Mouse (Mus musculus) heart, embryonic 13.5 days (tissue): ENCODE measurements around the gene Hddc2. TPM values are rescaled to one million over a fixed set of nuclear protein-coding genes. Genes with fewer than 3 reads are reported as not detected.
A peak's percentile ranks its signal among the peaks of the same experiment; 100 is the strongest.

ENCODE experiments used
- ATAC-seq: fragments of 200-750 bp; cut with Nextera tagmentation; 2 replicates; pipeline ENCODE4 v1.8.0; 2017; ENCODE audit warnings: moderate TSS enrichment; ENCODE audit not compliant: insufficient number of reproducible peaks, low FRiP score, low TSS enrichment; ENCODE audit errors: extremely low read depth
- H3K27ac ChIP-seq: fragments of 300-500 bp; sonication (generic); replicated peaks from 2 replicates; pipeline ENCODE4 v1.5.1; 2015; ENCODE audit warnings: moderate library complexity, mild to moderate bottlenecking, inconsistent platforms
- H3K27me3 ChIP-seq: fragments of 300-500 bp; sonication (generic); replicated peaks from 2 replicates; pipeline ENCODE4 v1.6.1; 2015; ENCODE audit warnings: mild to moderate bottlenecking, inconsistent platforms
- H3K36me3 ChIP-seq: fragments of 300-500 bp; sonication (generic); 2 replicates; pipeline ENCODE4 v1.6.1; 2015; ENCODE audit warnings: mild to moderate bottlenecking, inconsistent platforms
- H3K4me1 ChIP-seq: fragments of 300-500 bp; sonication (generic); 2 replicates; pipeline ENCODE4 v1.6.1; 2015; ENCODE audit warnings: inconsistent platforms
- H3K4me2 ChIP-seq: fragments of 300-500 bp; sonication (generic); 2 replicates; pipeline ENCODE4 v1.6.1; 2015; ENCODE audit warnings: inconsistent platforms, mild to moderate bottlenecking, moderate library complexity
- H3K4me3 ChIP-seq: fragments of 300-500 bp; sonication (generic); 2 replicates; pipeline ENCODE4 v1.5.1; 2015; ENCODE audit warnings: moderate library complexity, mild to moderate bottlenecking, inconsistent platforms
- H3K9ac ChIP-seq: fragments of 300-500 bp; sonication (generic); 2 replicates; pipeline ENCODE4 v1.6.1; 2015; ENCODE audit warnings: inconsistent platforms, mild to moderate bottlenecking, moderate library complexity
- H3K9me3 ChIP-seq: fragments of 300-500 bp; sonication (generic); 2 replicates; pipeline ENCODE4 v1.6.1; 2016; ENCODE audit warnings: inconsistent platforms
- WGBS: fragments of 180-500 bp; shearing (Covaris S2); methylation state at CpG from one replicate; pipeline ENCODE4 v1.1.7; 2015; ENCODE audit warnings: mixed read lengths; 5-methylcytosine and 5-hydroxymethylcytosine counted together
- polyA plus RNA-seq: library from polyadenylated mRNA; unstranded; fragments of >200 nt; fragmentation: Nextera tagmentation; extraction: Ambion mirVana; gene quantifications from 2 replicates; pipeline ENCODE4 v1.2.1, GENCODE M21; 2015

Gene Hddc2
- 49.4 and 50.2 TPM in 2 replicates for polyA plus RNA-seq

DNA sequence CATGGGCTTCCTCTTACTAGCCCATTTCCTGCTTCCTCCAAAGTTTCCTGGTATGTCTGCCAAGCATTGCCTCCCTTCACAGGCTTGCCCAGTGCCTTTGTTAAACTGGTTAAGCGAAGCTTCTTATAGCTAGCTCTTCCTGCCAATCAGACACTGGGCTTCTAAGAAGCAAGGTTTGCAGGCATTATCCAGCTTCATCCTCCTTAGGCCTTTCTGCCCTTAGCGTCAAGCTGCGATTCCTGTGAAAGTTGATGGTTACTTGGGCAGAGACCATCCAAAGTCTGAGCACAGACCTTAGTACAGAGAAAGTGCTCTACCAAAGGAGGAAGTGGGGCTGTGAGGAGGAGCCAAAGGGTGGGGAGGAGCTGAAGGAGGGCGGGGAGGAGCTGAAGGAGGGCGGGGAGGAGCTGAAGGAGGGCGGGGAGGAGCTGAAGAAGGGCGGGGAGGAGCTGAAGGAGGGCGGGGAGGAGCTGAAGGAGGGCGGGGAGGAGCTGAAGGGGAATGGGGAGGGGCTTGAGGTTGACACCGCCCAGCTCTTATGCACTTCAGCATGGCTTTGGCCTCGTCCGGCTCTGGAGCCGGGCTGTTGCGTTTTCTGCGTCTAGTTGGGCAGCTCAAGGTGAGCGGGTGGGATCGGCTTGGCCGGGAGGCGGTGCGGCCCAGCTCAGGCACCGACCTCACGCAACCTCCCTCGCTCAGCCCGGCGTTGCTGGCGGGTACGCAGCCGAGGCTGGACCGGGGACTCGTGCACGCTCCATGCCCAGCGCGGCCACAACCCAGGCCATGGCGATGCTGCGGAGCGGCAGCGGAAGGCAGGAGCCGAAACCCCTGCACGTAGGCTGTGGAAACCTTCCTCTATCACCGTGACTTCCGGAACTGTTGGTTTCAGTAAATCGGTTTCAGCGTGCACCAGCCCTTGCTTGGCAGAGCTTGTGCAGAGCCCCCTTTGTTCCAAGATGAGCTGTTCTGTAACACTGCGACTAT is at the start of gene Hddc2:
Gene Hddc2 (plus strand): TSS at position 519 of the 984 bp plus-strand sequence.
- H3K4me3 ChIP-seq: peak within 1 kb of the TSS; percentile 78
- H3K9ac ChIP-seq: peak within 1 kb of the TSS; percentile 86
- no peaks in the 10 kb centered on the region for H3K27me3 ChIP-seq
- H3K4me1 ChIP-seq: peaks cover 13% of the 10 kb centered on the region
- ATAC-seq: peak; percentile 88
- 3% methylated on average over 42 of the region's 44 CpGs for WGBS
- H3K36me3 ChIP-seq: peaks cover 22% of the 10 kb centered on the region
- peak within 1 kb of the TSS; percentile 78 for H3K4me2 ChIP-seq
- H3K9me3 ChIP-seq: no peaks in the 10 kb centered on the region
- H3K27ac ChIP-seq: peak within 1 kb of the TSS; percentile 87

DNA sequence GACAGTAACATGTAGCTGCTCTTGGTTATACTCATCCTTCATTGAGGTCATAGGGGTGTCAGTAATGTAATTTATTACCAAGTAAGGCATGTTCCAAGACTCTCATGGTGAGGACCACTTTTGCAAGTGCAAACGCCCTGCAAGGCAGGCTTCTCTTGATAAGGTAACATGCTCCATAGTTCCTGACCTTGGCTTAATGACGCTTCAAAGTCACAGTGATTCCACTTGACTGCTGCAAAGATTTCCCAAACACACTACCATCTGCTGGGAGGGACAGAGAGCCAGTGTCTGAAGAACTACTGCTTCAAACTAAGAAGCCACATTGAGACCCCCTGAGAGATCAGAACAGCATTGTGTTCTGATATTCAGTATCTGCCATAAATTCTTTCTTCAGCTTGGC is 40.4 kb upstream of the Hddc2 start:
- no peaks in the 10 kb centered on the region for H3K36me3 ChIP-seq
- H3K4me1 ChIP-seq: peaks cover 17% of the 10 kb centered on the region
- H3K27ac ChIP-seq: peak overlapping the region; percentile 86
- H3K4me3 ChIP-seq: no peak overlapping the region
- no peaks in the 10 kb centered on the region for H3K27me3 ChIP-seq
- H3K9me3 ChIP-seq: no peaks in the 10 kb centered on the region
- WGBS: 15% methylated on average over 2 of the region's 2 CpGs
- H3K9ac ChIP-seq: no peak overlapping the region
- H3K4me2 ChIP-seq: peak overlapping the region; percentile 20; the same call in 1 of the 2 replicates
- 0 out of 2 replicates have a peak, but pooled peaks have one; percentile 14 for ATAC-seq

DNA sequence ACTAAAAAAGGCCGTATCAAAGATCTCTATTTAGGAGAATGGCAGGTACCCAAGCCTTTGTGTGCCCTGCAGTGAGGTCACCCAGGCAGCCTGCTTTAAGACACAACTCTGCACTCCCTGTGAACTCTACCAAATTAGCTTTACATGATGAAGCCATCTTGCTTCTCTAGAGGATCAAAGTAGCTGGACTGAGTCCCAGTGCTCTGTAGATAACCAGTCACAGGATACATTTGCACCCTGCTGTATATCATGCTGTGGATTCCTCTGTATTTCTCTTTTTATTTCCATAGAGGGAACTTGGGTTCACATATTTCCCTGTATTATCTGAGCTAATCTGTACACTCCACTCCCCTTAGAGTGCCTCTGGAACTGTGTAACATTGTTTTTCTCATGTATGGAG is 40.0 kb upstream of the Hddc2 start:
- Histone ChIP-seq H3K4me3 (no peak overlapping the region), H3K4me1 (peaks cover 17% of the 10 kb centered on the region), H3K9ac (no peak overlapping the region), H3K27me3 (no peaks in the 10 kb centered on the region), H3K36me3 (no peaks in the 10 kb centered on the region), H3K27ac (peak overlapping the region; percentile 86), H3K9me3 (no peaks in the 10 kb centered on the region), H3K4me2 (peak overlapping the region; percentile 20; the same call in 1 of the 2 replicates)
- whole genome bisulfite sequencing: 18% methylated on average over 1 of the region's 1 CpGs
- peak; percentile 77 for ATAC-seq

DNA sequence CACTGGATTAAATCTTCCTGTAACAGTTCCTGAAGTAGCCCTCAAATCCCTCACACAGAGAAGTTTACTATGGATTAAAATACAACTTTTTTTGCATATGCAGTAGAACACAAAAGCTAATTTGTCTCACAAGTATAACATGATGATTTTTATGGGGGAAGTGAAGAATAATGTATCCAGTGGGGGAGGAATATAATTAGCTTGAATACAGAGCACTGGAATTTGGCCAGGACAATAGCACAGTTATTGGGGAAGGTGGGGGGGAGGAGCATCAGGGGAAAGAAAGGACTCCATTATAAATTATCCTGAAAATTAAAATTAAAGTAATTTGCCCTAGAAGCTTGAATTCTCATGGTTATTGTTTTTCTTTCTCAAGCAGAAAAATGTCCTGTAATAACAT is 25.4 kb upstream of the Hddc2 start:
- Histone ChIP-seq H3K4me3 (no peak overlapping the region), H3K4me2 (no peak overlapping the region), H3K36me3 (no peaks in the 10 kb centered on the region), H3K27ac (no peak overlapping the region), H3K9me3 (no peaks in the 10 kb centered on the region), H3K4me1 (0 out of 2 replicates have a peak, but pooled peaks cover 3% of the 10 kb centered on the region), H3K27me3 (no peaks in the 10 kb centered on the region), H3K9ac (no peak overlapping the region)
- ATAC-seq: no peak

DNA sequence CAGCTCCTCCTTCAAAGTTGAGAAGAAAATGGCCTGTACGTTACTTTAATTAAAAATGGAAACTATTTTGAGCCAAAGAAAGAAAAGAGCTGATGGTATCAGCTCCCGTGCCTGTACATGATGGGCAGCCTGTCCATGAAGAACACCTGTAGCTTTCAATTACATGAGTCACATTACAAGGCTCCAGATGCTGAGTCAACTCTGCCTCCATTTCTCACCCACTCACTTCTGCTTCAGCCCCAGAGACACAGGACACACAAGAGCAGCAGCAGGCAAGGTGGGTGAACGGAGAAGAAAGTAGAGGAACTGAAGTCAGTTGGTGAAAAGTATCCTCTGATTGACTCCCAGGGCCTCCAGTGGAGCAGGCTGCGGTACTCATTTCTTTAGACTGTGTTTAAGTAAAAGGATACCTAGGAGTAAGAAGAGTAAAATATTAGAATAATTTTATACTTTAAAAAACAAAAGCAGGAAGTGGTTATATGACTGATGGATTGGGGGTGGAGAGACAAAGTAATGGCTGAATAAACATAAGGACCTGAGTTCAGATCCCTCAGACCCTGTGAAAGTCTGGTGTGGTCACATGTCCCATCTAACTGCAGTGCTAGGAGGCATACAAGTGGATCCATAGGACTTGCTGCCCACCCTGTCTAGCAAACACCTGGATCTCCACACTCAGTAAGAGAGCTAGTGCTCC is 24.3 kb upstream of the Hddc2 start:
- Histone ChIP-seq H3K27me3 (no peaks in the 10 kb centered on the region), H3K4me1 (0 out of 2 replicates have a peak, but pooled peaks cover 3% of the 10 kb centered on the region), H3K4me2 (no peak overlapping the region), H3K36me3 (no peaks in the 10 kb centered on the region), H3K27ac (no peak overlapping the region), H3K9ac (no peak overlapping the region), H3K9me3 (no peaks in the 10 kb centered on the region), H3K4me3 (no peak overlapping the region)
- ATAC-seq: no peak
- WGBS: 74% methylated on average over 4 of the region's 4 CpGs

DNA sequence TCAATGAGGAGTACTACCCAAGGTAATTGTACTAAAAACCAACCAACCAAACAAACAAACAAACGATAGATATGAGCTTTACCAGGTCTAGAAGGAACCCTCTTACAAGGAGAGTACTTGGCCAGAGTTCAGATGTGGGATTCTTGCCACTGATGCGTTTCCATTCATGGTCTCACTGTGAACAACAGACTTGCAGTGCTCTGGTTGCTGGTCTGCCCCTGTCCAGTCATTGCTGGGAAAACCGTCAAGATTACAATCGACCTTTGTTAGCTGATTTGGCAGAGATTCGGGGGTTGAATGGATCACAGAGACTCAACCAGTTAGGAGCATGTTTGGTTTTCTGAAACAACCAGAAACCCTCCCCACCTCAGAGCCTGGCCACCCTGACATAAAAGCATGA is 17.5 kb upstream of the Hddc2 start:
- no peak overlapping the region for H3K4me3 ChIP-seq
- ATAC-seq: no peak
- WGBS: 51% methylated on average over 5 of the region's 5 CpGs
- no peaks in the 10 kb centered on the region for H3K27me3 ChIP-seq
- H3K9me3 ChIP-seq: no peaks in the 10 kb centered on the region
- peak overlapping the region; percentile 16 for H3K27ac ChIP-seq
- H3K36me3 ChIP-seq: no peaks in the 10 kb centered on the region
- H3K4me1 ChIP-seq: peaks cover 22% of the 10 kb centered on the region
- H3K9ac ChIP-seq: no peak overlapping the region
- H3K4me2 ChIP-seq: no peak overlapping the region

DNA sequence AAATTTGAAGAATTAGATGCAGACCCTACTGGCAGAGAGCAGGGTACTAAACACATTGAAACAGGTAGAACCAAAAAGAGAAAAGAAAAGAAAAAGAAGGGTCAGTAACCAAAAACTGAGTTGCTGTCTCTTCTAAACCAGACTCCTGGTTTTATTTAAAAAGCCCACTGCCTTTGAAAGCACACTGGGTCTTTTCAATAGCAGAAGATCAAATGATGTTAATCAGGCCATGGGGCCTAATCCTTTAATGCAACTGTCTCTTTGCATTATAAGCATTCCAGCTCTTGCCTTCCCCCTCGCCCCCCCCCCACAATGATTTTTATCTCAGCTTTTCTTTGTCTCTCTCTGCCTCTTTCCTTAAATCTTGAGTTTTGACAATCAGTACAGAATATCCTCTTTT is 16.7 kb upstream of the Hddc2 start:
- Histone ChIP-seq H3K36me3 (no peaks in the 10 kb centered on the region), H3K27me3 (no peaks in the 10 kb centered on the region), H3K9me3 (no peaks in the 10 kb centered on the region), H3K27ac (no peak overlapping the region), H3K4me2 (no peak overlapping the region), H3K9ac (no peak overlapping the region), H3K4me1 (peaks cover 22% of the 10 kb centered on the region), H3K4me3 (no peak overlapping the region)
- ATAC-seq: no peak
- WGBS: 64% methylated on average over 1 of the region's 1 CpGs

DNA sequence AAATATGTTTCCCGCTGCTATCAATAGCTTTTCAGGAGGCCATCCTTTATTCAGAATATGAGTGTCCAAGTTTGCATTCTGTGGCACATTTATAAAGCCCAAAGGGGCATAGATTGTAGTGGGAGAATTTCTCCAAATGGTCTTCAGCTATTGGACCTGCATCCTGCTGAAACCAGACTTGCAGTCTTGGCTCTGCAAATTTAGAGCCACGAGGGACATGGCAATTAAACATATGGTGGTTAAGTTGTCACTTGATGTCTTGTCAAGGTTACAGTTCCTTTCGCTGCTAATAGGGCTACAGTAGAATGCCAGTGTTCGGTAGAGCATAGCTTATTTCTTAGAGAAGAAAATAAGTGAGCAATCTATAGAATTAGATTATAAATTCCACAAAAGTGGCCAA is 16.1 kb upstream of the Hddc2 start:
- 73% methylated on average over 4 of the region's 4 CpGs for WGBS

DNA sequence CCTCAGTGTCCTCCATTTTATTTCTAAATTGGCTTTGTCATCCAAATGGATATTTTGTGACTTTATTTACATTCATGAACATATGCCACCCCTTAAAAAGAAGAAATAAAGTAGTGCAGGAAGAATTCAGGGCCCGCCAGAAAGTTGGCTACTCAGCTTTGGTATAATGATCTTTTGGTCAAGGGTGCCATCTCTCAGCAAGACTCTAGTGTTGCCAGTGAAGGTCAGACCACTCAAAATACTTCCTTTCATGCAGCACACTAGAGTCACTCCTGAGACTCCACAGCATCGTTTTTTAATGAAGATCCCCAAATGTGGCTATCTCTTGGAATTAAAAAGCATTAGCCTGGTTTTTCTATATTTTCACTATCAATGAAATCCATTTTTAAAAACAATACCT is 14.9 kb upstream of the Hddc2 start:
- Histone ChIP-seq H3K4me1 (peaks cover 22% of the 10 kb centered on the region), H3K27ac (no peak overlapping the region), H3K9me3 (no peaks in the 10 kb centered on the region), H3K4me2 (no peak overlapping the region), H3K9ac (no peak overlapping the region), H3K4me3 (no peak overlapping the region), H3K27me3 (0 out of 2 replicates have a peak, but pooled peaks cover 7% of the 10 kb centered on the region), H3K36me3 (no peaks in the 10 kb centered on the region)
- ATAC-seq: no peak
- 28% methylated on average over 2 of the region's 2 CpGs for WGBS

More for the DNA sequence above, 16.1 kb upstream of the Hddc2 start:
- Histone ChIP-seq H3K27ac (no peak overlapping the region), H3K4me3 (no peak overlapping the region), H3K4me2 (no peak overlapping the region), H3K9ac (no peak overlapping the region), H3K4me1 (peaks cover 22% of the 10 kb centered on the region), H3K27me3 (0 out of 2 replicates have a peak, but pooled peaks cover 4% of the 10 kb centered on the region), H3K36me3 (no peaks in the 10 kb centered on the region), H3K9me3 (no peaks in the 10 kb centered on the region)
- ATAC-seq: no peak

DNA sequence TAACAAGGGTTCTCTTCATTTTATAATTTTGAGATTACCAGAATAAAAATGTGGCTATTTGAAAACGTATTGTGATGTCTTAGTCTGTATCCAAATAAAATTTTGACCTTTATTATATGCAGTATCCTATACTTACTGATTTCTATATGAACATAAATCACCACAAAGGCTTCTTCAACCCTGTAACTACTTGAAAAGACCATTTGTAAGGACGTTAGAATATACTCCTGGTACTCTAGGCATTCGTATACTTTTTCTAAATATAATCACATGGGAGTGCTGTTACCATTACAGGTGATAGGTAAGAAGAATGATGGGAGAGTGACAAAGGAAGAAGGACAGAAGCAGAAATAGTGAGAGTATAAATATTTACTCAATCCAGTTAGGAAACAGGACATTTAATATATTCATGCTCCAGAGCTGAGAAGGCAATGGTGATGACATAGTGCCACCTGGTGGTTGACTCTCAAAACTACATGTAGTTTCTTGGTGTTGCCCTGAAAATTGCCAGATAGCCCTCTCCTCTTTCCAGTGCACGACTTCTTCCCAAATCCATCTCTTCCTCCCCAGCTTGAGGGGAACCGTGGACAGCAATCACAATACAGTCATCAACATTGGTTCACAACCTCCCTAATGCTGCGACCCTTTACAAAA is 14.1 kb upstream of the Hddc2 start:
- 34% methylated on average over 6 of the region's 6 CpGs for WGBS

DNA sequence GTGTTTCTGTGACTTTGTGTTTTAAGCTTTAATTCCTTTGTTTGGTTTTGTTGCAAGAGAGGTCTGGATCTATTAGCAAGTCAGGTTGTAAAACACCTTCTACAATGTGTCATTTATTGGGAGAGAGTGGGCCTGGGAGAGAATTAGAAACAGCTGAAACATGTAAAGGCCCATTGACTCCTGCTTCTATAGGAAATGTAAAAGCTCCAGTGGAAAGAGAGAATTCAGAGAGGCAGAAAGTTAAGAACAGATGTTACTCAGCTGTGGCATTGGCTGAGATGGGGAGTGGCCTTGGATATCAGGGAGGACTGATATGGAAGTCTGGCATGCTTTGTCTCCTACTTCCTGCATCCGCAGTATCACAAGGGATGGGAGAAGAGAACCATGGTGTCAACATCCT is 12.9 kb upstream of the Hddc2 start:
- no peaks in the 10 kb centered on the region for H3K9me3 ChIP-seq
- no peak overlapping the region for H3K4me3 ChIP-seq
- no peaks in the 10 kb centered on the region for H3K36me3 ChIP-seq
- H3K4me1 ChIP-seq: peaks cover 19% of the 10 kb centered on the region
- H3K27me3 ChIP-seq: 0 out of 2 replicates have a peak, but pooled peaks cover 7% of the 10 kb centered on the region
- H3K9ac ChIP-seq: no peak overlapping the region
- WGBS: 42% methylated on average over 1 of the region's 1 CpGs
- no peak for ATAC-seq
- H3K4me2 ChIP-seq: no peak overlapping the region
- no peak overlapping the region for H3K27ac ChIP-seq

More for the DNA sequence above, 14.1 kb upstream of the Hddc2 start:
- no peak overlapping the region for H3K9ac ChIP-seq
- H3K27me3 ChIP-seq: 0 out of 2 replicates have a peak, but pooled peaks cover 7% of the 10 kb centered on the region
- H3K4me3 ChIP-seq: no peak overlapping the region
- H3K27ac ChIP-seq: peak overlapping the region; percentile 42; the same call in 1 of the 2 replicates
- ATAC-seq: no peak
- H3K9me3 ChIP-seq: no peaks in the 10 kb centered on the region
- peaks cover 22% of the 10 kb centered on the region for H3K4me1 ChIP-seq
- H3K4me2 ChIP-seq: no peak overlapping the region
- H3K36me3 ChIP-seq: no peaks in the 10 kb centered on the region
